Mouse (Mus musculus) layer of hippocampus, postnatal 25 days (tissue): ENCODE results near the gene Immt. TPM values are rescaled to one million over a fixed set of nuclear protein-coding genes. Genes with fewer than 3 reads are reported as not detected.

Experiments used
- DNase-seq, 2 experiments: peaks; one replicate each; pipeline ENCODE4 v3.0.0; 2022; ENCODE audit warnings: mixed read lengths in 2 of 2, low spot score in 1 of 2; ENCODE audit errors: extremely low spot score in 1 of 2
- total RNA-seq, 2 experiments: library from RNA; stranded (reverse); gene quantifications; 2 replicates each; pipeline ENCODE4 v1.2.3; 2021

Immt gene
- total RNA-seq: 100 to 1,000 TPM; 131 to 143 TPM

DNA sequence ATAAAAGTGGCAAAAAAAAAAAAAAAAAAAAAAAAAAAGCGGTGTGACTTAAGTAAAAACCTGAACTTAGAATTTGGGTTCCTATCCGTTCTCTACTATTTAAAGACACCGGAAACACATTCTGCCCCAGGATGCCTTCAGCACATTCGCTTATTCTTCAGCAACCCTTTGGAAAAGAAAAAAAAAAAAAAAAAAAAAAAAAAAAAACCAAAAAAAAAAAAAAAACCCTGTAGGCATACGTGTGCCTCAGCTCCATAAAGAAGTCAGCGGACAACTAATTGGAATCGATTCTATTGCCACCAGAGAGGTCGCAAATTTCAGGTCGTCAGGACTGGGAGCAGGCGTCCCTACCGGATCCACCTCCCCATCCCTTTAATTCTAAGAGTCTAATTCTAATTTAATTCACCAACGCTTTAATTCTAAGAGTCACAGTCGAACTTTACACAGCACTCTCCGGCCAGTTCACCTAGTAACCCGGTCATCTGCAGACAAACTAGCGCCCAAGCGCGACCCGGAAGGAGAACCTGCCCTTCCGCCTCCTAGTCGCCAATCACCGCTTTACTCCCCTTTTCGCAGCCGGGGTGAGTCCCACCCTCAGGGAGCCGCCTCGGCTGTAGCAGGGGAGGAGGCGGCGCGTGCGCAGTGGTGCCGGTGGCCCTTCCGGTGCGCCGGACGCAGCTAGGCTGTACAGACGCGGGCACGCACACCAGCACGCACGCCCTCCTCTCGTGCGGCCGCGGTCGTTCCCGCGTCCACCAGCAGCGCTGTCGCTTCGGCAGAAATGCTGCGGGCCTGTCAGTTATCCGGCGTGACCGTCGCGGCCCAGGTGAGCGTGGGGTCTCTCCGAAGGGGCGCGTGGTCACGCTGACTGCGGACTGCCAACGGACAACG lies at the start of gene Immt:
Gene Immt (plus strand): TSS at position 642 of the 891 bp plus-strand sequence.
- DNase-seq: peak; percentile 90 to 91

DNA sequence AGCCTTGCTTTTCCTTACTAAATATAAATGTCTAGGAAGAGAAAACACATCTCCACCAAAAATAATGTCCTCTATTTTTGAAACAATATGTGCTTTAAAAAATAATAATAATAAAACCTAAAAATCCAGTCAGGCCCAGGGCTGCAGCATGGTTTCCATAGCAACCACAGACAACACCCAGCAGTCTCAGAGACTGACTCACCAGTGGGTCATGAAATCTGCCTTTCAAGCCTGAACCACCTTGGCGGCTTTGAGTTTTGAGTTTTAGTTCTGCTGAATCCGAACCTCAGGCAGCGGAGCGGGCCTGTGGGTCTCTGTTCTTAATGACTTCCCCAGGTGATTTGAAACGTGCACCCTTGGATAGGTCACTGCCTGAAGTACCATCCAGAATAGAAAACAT lies 48.0 kb upstream of the Immt start:
- DNase-seq: no peak

DNA sequence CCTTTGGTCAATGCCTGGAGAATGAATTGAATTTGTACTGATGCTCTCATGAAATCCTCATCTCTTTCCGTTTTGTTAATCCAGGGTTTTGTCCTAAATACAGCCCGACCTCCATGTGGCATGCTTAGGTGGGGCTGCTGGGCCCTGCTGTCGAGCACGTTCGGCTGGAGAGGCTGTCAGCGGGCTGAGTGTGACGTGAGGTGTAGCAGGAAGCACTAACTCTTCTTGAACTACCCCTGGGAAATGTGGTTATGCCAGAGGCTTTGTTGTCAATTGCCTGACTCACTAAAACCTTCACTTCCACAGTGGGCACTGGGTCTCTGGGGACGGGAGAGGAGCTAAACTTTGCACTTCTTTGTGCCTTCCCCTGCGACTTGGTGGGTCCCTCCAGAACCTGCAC lies 42.8 kb upstream of the Immt start:
- DNase-seq: no peak

DNA sequence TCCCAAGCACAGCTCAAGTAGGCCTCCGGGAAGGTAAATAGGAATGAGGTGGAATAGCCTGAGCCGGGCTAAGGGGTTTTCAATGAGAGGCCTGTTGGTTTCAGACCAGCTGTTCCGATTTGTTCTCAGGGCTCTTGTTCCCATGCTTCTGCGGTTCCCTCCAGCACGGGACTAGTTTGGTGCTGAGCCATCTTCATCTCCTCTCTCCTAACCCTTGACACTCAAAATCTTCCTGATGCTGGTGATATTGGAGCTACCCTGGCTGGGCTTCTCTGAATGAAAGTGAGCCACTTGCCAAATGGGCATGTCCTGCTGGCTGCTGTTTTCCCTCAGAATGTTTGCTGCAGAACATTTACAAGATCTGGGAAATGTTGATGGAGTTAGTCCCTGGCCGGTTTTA lies 39.4 kb upstream of the Immt start:
- DNase-seq: no peak

DNA sequence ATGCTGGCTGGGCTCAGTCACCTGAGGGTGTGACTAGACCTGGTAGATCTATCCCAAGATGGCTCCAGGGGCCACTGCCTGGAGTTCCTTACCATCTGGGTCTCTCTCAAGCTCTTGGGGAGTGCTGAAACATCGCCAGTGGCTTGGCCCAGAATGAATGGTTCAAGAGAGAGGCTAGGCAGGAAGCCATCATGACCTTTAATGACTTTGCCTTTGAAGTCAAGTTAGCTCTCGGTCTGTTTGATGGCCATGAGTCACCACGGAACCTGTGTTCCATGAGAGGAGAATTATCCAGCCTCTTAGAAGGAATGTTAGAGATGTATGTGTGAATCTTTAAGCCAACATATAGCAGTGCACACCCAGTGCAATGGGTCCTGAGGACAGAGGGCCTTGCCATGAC lies 31.7 kb upstream of the Immt start:
- no peak for DNase-seq

DNA sequence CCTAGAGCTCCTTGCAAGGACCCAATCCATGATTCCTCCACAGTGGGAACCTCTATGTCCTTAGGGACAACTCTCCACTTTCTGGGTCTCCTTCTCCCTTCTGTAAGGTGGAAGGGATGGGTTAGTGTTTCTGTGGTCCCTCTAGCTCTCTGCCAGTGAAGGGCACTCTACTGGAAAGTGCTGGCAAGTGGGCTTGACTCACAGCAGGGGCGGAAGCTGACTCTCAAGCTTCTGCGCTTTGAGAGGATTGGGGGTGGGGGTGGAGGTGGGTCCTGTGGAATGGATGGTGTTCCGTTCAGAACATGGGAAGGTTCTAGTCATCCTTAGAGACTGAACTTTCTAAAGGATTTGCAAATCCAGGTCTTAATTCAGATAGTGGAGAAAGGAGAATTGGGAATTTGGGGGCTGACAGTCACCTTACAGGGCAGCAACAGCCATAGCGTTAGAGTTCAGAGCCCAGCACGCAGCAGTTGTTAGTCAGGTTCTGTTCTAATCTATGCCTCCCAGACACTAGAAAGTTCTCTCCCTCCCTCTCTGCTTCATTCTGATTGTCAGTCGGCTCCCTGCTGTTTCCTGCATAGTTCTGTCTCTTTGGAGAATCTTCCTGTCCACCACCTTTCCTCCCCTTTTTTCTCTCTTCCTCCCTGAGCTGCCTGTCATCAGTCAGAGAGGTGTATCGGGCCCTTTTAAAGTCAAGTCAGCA lies 30.0 kb upstream of the Immt start:
- no peak for DNase-seq

DNA sequence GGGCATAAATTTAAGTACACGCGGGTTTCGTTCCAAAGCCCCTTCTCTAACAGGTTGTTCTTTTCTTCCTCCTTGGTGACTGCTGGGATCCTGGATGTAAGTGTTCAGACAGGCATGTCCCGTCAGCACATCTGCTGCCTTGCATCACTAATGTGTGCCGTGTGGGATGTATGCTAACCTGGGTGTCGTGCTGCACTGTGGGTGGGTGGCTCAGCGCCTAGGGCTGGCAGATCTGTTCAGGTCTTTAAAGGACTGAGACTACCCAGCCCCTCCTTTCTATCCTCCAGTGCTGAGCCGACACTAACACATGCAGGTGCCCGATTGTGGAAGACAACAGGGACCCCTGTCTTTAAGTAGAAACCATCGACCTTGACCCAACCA lies 29.4 kb upstream of the Immt start:
- no peak for DNase-seq

DNA sequence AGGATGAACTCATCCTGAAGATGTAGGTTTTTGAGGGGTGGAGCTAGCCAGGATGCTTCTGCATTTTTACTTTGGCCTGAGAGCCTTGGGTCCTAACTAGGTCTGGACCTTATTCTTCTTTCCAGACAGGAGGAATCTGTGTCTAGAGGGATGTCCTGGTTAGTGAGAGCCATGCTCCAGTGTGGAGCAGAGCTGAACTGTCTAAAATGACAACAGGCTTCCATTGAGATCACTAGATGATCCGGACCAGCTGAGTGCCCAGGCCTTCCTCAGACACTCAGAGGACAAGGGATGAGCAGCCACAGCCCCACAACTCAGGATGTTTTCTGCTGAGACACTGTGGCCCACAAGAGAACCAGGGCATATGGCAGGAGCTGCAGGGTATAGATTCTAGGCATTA lies 27.5 kb upstream of the Immt start:
- no peak for DNase-seq

DNA sequence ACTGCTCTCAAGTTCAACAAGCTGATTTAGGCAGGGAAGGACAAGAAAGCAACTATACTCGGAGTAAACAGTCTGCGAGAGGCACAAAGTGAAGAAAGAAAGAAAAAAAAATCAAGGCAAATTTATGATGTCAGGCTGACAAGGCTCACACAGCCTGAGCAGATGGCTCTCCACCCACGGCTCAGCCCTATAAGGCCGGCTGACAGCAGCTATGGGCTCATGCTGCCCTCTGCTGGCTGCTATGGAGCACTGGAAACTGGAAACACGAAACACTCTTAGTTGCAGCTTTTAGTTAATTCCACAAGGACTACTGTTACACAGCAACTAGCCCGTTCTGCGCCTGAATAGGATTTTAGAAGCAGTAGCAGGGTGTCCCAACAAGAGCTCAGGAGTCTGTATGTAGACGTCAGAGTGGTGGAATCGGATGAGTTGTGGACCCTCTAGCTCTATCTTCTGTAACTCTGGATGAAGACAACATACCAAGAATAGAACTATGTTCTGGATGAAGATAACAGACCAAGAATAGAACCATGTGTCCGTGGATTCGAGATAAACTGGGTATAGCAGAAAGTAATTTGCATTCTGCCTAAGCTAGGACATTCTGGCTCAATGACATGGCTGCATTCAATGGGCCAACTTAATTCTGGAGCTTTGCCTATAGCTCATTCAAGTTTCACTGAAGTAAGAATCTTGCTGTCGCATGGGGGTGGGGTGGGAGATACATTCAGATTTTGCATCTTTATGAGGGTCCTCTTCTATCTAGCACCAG lies 26.9 kb upstream of the Immt start:
- peak in 1 of 2 experiments; percentile 65 for DNase-seq

DNA sequence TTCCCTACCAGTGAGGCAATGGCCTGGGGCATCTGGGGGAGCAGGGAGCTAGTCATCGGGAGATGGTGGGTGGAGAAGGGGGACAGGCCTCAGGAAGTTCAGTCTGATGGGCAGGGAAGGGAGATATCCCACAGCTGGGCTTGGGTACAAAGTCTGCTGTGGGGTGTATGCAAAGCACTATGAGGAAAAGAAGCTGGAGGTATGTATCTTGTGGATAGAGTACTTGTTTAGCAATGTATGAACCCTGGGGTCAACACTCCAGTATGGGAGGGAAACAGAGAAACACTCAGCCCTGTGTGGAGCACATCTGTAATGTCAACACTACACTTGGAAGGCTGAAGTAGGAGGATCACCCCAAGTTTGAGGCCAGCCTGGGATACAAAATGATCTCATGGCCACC lies 24.4 kb upstream of the Immt start:
- DNase-seq: no peak

DNA sequence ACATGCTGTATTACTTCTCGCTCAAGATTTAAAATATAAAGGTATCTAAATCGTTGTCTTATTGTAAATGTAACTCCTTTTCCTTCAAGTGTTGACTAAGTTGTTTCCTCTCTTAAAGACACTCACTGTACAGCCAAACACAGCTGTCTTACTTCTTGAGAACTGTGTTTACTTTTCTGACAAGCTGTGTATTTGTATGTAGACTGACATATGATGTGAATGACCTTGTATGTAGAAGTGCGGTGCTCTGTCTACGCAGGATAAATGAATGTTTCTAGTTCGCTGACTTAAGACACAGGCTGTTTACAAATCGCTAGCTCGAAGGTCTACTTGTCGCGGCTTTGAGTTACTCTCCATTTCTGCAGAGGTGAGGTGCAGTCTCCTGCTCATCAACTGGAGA lies 21.2 kb upstream of the Immt start:
- no peak for DNase-seq

DNA sequence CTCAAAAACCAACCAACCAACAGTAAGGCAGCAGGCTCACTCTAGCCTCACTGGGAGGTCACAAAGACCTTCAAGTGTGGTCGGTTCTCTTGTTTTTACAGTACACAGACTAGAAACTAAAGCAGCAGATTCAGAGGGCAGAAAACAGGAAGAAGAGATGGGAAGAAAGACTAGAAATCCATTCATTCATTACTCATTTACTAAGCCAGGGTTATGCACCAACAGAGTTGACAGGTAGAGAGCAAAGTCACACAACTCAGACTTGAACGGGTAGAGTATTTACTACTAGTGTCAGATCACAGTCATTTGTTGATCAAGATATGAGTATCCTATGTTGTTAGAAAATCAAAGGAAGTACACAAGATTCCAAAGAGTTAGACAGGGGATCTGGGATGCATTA lies 18.3 kb upstream of the Immt start:
- DNase-seq: no peak

DNA sequence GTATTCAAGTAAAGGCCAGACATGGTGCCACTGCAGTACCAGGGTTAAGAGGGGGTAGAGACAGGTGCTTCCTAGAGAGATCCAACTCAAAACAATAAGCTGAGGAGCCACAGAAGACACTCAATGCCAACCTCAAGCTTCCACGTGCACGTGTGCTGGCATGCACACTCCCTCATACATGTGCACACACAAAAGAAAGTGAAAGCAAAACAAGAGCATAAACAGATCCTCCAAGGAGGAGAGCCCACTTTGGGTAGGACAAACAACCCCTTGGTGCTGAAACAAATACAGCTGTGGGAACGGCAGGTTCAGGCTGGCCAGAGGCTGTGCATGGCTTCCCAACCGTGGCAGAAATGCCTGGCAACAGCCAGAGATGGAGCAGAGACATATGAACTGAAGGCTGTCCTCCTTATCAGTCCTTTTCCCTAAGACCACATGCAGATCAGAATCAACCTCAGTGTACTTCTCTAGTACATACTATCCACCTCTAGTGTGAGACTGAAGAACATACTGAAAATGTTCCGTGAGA lies 11.3 kb upstream of the Immt start:
- no peak for DNase-seq

DNA sequence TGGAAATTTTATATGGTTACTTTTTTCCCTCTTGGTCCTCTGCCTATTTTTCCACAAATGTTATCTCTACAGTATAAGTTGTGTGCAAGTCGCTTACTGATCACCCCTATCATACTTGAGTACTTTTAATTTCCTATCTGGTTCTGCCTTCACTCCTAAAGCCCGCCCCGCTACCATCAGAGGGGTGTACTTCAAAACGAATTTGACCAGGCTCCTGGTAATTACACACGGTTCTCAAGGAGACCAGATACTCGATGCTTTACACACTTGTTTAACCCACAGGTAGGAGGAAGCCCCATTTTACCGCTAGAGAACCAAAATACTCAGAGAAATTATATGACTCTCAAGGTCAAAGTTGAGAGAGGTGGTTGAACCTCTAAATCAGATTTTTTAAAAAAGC lies 8.0 kb upstream of the Immt start:
- no peak for DNase-seq

DNA sequence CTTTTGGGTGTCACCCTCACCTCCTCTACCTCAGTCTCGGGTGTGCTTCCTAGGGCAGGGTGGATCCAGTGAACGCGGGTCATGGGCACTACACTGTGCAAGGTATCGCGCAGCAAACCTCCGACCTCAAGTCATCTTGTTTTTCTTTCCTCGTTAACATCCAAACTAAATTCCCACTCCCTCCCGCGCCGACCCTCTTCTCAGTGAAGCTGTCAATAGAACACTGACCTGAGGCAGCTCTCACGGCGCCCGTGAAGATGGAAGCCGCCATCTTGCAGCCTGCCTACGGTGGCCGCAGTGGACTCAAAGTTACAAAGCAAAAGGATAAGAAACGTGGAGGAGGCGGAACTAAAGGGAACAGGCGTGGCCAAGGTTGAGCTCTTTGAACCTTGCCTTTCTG lies 7.6 kb upstream of the Immt start:
- DNase-seq: peak; percentile 75 to 84

DNA sequence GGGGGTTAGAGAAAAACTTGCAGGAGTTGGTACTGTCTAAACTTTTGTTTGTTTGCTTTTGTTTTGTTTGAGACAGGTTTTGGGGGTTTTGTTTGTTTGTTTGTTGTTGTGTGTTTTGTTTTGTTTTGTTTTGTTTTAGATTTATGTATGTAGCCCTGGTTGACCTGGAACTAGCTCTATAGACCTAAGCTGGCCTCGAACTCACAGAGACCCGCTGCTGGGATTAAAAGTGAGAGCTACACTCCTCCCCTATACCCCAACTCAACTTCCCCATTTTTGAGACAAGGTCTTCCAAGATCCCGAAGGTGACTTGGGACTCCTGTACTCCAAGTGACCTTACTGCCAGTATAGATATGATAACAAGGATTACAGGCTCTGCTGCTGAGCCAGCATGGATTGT lies 7.2 kb upstream of the Immt start:
- no peak for DNase-seq

DNA sequence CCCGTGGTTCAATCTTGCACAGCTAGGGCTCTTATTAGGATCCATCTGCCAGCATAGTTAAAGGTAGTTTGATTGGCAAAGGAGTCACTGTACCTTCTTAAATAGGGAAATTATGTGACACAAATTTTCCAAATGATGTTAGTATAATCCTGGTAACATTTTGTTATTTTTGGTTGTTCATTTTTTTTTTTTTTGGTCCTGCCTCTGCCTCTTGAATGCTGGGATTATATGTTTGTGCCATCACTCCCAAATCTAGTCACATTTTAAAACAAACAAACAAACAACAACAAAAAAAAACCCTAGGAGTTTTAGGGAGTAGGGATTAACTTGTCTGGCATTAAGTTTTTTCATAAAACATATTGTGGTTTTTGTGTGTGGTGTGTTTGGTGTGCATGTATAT lies 4.3 kb upstream of the Immt start, which contains the start of gene Mrpl35:
Gene Mrpl35 (minus strand): TSS at position 101 of the 400 bp plus-strand sequence.
- no peak for DNase-seq

DNA sequence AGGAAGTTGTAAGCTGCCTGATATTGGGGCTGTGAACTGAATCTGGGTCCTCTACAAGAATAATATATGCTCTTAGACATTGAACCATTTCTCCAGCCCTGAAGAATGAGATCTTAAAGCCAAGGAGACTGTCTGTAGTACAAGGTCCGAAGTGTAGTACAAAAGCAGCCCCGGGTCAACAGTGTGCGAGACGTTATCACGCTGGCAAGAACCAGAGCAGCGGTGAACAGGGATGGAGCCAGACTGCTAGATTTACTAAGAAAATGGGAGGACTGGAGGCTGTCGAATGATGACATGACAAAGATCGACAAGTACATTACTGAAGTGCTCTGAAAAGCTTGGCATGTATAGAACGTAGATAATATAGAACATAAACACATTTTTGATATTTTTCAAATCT lies 1.4 kb upstream of the Immt start:
- no peak for DNase-seq

DNA sequence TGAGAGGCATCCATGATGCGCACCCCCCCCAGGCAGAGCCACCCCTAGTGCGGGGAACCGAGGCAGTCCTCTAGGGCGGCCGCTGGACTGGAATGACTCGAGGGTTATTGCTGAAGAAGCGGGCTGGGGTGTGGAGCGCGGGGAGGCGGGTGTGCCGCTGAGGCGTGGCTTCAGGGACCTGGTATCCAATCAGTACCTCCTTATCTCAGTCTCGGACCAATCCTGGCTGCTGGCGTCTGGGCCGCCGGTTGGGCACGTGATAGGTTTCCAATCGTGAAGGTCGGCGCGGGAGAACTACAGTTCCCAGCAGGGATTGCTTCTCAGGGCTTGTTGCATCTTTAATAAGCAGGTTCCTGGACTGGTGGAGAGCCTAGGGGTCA lies 440 bp downstream of the Immt start:
- DNase-seq: peak; percentile 77 to 85

DNA sequence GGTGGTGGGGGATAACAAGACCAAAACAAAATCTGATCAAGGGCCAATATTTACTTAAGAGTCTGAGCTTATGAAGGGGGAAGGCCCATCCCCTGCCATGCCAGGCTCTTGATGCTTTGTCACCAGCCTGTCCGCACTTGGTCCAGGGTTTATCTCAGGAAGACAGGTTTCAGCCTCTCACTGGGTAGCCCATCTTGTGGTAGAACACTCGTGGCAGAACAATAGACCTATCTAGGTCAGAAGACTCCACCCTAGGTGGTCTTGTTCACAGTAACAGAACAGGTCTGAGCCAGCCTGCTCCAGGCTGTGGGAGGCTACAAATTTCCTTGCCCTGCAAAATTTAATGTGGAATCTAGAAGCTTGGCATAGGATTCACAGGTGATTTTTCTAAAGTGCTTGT lies 5.7 kb downstream of the Immt start:
- no peak for DNase-seq

DNA sequence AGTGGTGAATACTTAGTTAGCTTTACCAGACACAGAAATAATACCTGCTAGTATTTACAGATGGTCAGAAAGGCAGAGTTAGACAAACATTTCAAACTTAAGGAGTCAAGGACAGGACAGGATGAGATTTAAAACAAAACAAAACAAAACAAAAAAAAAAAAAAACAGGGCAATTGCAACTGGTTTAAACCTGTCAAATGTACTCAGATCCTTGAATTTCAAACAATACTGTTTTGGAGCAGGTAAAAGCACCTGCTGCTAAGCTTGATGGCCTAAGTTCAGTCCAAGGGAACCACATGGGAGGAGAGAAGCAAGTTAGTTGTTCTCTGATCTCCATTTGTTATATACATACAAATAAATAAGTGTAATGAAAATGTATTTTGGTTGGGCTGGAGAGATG lies 8.7 kb downstream of the Immt start:
- no peak for DNase-seq
